Mouse (Mus musculus) bone marrow macrophage, adult 2 months (primary cell): ENCODE measurements around the gene Aaas.

Source experiments
- CTCF ChIP-seq: IDR thresholded peaks from 2 replicates; pipeline ENCODE4 v1.5.1; 2012; ENCODE audit warnings: low read depth, mild to moderate bottlenecking, low read length, moderate library complexity
- POLR2A ChIP-seq: IDR thresholded peaks from 2 replicates; pipeline ENCODE4 v1.6.1; 2012; ENCODE audit warnings: mild to moderate bottlenecking, low read depth, low read length, borderline replicate concordance

GRCm38 (mm10) chr15:102370727-102371126 is 20.2 kb upstream of the Aaas start:
- TF ChIP-seq CTCF, result no peak
- TF ChIP-seq POLR2A, result no peak
